Comparison of ENCODE assay signal across 19 mouse cellular contexts in genomic region chr6:22091773-22092172, GRCm38 (mm10).
"Had no signal": no experiment of that assay in that cellular context is flagged by ENCODE, and none has a peak within 500 bp of the region (broad histone marks: within the 10 kb centered on the region; RNA-seq: fewer than 3 reads in every experiment).

No protein-coding gene starts in this region.

- H3K36me3 ChIP-seq: midbrain, embryonic 10.5 days; midbrain, embryonic 12.5 days; neural tube, embryonic 13.5 days; neural tube, embryonic 15.5 days had no signal

- H3K27me3 ChIP-seq: midbrain, embryonic 12.5 days; neural tube, embryonic 13.5 days; neural tube, embryonic 15.5 days had no signal

- H3K27ac ChIP-seq: midbrain, embryonic 10.5 days; midbrain, embryonic 12.5 days; neural tube, embryonic 13.5 days; neural tube, embryonic 15.5 days had no signal

- H3K9ac ChIP-seq: lung, embryonic 14.5 days; midbrain, embryonic 12.5 days; neural tube, embryonic 13.5 days; neural tube, embryonic 15.5 days had no signal

- H3K4me3 ChIP-seq: midbrain, embryonic 10.5 days; midbrain, embryonic 12.5 days; myocyte; neural tube, embryonic 13.5 days; neural tube, embryonic 15.5 days had no signal

- H3K9me3 ChIP-seq: midbrain, embryonic 10.5 days; midbrain, embryonic 12.5 days; neural tube, embryonic 13.5 days; neural tube, embryonic 15.5 days had no signal

- ATAC-seq: midbrain, embryonic 16.5 days had no signal

- H3K4me1 ChIP-seq: midbrain, embryonic 10.5 days; midbrain, embryonic 12.5 days; neural tube, embryonic 13.5 days; neural tube, embryonic 15.5 days had no signal

- DNase-seq: lung, adult 18-20 months; lung, embryonic 14.5 days; lung, postnatal 10 days; lung, postnatal 4 days; midbrain, embryonic 14.5 days; retina, postnatal 1 day; right cerebral cortex, adult 18-20 months; right cerebral cortex, postnatal 25 days; right cerebral cortex, postnatal 4 days; spleen, adult 18-20 months; thymus, adult 18-20 months; thymus, postnatal 14 days; thymus, postnatal 4 days had no signal

- H3K4me2 ChIP-seq: lung, embryonic 14.5 days; midbrain, embryonic 12.5 days; neural tube, embryonic 13.5 days; neural tube, embryonic 15.5 days had no signal
